Mouse (Mus musculus) cerebellum, adult 2 months (tissue): ENCODE data around the gene Bbs9.

Source experiments
- CTCF ChIP-seq: fragments of 200-500 bp; IDR thresholded peaks from 2 replicates; pipeline ENCODE4 v1.5.1; 2011; ENCODE audit warnings: low read depth, mild to moderate bottlenecking, control low read depth, low read length, moderate library complexity, borderline replicate concordance; ENCODE audit not compliant: insufficient read depth
- POLR2A ChIP-seq: fragments of 200-500 bp; IDR thresholded peaks from 2 replicates; pipeline ENCODE4 v1.6.1; 2011; ENCODE audit warnings: low read length, control low read depth, borderline replicate concordance; ENCODE audit not compliant: insufficient read depth

GRCm38 (mm10) chr9:22767860-22768259 lies 292.3 kb downstream of the Bbs9 start:
- TF ChIP-seq CTCF (no peak), POLR2A (no peak)
